Mouse (Mus musculus) inflammation-experienced regulatory T-cells, adult 6 months (primary cell): ENCODE measurements around the gene Bcl2. TPM values are rescaled to one million over a fixed set of nuclear protein-coding genes. Genes with fewer than 3 reads are reported as not detected.

Experiments
- ATAC-seq: one replicate; pipeline ENCODE4 v1.8.0; 2017
- polyA plus RNA-seq, 3 experiments: library from polyadenylated mRNA; unstranded; fragments of 100-300 nt; shearing (Covaris generic); gene quantifications; one replicate each; pipeline ENCODE4 v1.2.1; 2017

Gene Bcl2
- polyA plus RNA-seq, 3 experiments from 2014 or later: 22.7 to 169 (median 147) TPM

- ATAC-seq: no peak
Observed at GRCm38 (mm10) chr1:106618814-106619213, 95.3 kb downstream of the Bcl2 start.

DNA sequence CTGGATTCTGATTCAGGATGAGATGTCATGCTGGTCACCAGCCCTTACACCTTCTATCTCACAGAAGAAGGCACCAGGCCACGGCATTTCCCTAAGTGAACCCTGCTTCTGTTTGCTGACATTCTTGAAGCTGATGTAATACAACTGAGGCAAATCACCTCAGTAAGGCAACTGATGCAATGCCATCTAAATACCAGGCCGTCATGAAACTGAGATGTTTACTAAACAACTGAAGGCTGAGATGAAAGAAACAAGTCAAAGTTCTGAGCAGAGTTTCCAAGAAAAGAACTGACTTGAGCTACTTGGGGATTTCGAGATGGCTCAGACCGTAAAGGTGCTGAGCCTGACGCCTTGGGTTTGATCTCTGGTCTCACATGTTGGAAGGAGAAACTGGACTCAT, 97.1 kb downstream of the Bcl2 start:
- no peak for ATAC-seq

GRCm38 (mm10) chr1:106613371-106613770, 100.7 kb downstream of the Bcl2 start:
- ATAC-seq: no peak

DNA sequence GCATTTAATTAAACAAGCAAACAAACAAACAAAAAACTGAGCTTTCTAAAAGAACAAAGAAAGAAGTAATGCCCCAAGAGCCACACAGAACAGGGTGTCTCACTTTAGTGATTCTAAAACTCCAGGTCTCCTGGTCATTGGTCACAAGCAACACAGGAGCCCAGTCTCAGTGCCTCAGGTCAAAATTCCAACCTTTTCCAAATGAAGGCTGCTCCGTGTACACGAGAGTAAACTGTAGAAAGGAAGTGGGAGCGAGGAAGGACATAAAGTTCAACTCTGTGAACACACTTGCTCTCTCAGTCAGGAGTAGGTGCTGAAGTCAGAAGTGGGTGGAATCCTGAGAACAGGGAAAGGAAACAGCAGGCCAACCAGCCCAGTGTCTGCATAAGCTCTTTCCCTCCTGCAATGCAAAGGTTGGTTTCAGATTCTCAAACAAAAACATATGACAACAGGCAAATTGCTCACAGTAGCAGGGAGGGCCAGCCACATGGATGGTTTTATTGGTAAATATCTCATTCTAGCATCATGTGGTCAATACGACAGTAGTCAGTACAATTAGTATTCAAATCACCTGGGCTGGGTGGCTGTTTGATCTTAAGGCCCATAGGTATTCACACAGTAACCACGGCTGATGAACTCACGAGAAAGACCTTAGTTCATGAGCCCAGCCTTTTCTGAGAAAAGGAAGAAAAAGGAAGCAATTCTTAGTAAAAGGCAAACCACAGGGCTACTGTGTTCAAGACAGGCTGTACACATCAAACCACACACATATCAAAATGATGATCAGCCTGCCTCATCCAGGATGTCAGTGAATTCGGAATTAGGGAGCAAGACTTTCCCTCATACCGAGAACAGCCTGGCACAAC, 101.7 kb downstream of the Bcl2 start:
- ATAC-seq: peak; percentile 74

DNA sequence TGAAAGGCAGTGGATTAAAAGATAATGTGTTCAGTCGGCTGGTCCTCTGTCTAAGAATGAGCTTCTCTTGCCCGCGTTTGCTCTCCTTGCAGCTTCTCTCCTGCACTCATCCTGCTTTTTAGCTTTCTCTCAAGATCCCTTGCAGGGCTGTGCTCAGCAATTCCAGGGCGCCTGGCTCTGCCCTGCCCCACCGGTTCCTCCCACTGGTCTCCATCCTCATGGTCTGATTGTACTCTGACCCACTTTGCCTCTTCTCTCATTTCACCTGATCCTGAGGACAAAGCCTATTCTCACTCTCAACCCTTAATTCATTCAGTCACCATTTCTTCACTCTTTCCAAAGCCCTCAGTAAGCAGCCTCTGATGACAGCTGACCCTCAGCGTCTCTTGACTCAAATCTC, 102.8 kb downstream of the Bcl2 start:
- no peak for ATAC-seq

GRCm38 (mm10) chr1:106608098-106608778, 105.8 kb downstream of the Bcl2 start:
- no peak for ATAC-seq

DNA sequence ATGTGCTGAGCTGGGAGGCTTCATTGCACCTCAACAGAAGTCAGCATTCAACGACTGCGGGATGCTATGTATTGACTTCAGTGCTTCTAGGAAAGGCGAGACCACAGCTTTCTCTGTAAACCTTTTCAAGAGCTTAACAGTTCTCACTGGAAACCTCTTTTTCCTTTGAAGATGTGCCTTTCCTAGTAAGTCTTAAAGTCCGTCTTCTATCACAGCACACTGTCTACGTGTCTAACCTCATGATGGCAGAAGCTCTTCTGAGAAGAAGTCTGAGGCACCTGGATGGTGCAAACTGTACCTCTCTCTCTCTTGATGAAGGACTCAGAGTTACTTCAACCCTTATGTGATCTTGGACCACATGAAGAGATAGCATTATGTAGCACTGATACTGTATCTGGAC, 107.1 kb downstream of the Bcl2 start:
- peak; percentile 44 for ATAC-seq

- ATAC-seq: no peak
Observed at GRCm38 (mm10) chr1:106603406-106603805, 110.7 kb downstream of the Bcl2 start.

DNA sequence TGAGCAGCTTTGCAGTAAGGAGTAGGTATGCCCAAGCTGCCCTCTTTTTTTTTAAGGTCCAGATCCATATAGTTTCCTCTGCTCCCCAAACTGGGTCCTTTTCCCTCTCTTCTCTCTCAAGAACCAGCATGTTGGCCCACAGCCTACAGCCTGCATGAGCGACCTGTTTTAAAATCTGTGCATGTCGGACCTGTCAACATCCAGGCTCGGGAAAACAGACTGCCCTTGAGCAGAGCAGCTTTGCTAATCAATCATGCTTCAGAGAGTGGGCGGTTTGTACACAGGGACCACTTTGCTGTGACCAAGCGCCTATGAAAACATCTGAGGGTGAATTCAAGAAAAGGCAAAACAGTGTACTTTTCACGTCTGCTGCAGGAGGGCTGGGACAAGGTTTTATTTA, 111.1 kb downstream of the Bcl2 start:
- no peak for ATAC-seq

GRCm38 (mm10) chr1:106602536-106602935, 111.5 kb downstream of the Bcl2 start:
- peak; percentile 23 for ATAC-seq

- ATAC-seq: peak; percentile 29
Observed at GRCm38 (mm10) chr1:106601247-106601646, 112.8 kb downstream of the Bcl2 start.

GRCm38 (mm10) chr1:106600841-106601240, 113.2 kb downstream of the Bcl2 start:
- peak; percentile 76 for ATAC-seq

- ATAC-seq: no peak
Observed at GRCm38 (mm10) chr1:106598292-106598583, 115.8 kb downstream of the Bcl2 start.

DNA sequence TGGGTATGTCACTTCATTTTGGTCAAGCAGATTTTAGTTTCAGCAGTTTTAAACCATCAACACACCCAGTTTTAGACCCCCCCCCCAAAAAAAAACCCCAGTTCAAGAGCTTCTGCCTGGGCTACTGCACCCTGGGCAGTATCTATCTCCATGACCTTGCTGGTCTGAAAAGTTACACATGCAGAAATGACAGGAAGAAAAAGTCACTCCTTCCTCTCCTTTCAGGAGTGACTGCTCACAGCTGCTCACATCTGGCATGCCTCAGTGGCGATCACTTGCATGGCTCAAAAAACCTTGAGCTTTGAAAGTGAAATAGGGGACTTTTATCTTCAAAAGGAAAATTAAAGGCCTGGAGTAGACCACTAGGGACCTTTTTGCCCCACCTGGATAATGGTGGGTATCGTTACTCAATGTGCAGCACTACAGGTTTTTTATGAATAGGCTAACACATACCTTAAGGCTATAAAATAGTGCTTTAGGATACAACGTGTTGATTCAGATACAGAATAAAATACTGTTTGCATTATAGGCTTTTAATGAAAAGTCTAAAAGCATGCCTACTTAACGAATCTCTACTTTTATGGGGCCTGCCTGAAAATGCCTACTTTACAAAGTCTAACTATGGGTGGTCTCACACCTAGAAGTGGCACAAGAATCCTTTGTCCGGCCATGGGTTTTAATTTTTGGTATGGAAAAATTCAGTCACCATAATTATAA, 116.3 kb downstream of the Bcl2 start:
- no peak for ATAC-seq

- ATAC-seq: no peak
Observed at GRCm38 (mm10) chr1:106596380-106596779, 117.7 kb downstream of the Bcl2 start.

DNA sequence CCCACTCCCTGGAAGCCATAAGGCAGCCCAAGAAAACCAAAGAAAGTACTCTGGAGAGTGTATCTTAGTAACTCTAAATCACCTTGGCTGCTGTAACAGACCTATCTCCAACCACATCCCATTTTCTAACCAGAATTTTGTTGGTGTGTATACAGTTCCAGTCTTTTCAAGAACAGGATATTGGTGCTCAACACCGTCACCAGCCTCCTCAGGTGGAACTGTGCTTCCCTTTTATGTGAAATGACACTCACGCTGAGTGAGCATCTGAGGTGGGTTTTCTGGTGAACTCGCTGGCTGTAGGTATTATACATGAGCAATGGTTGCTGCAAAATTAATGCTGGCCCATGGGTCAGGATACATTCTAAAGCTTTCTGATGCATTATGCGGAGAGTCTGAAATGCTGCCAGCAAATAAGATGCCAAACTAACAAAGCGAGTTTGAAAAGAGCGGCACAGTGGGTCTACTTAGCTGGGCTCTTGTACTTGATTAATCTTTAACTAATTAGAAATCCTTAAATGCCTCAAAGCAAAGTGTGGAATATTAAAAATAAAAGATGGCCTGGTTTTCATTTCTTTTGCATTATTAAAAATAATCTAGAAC, 118.7 kb downstream of the Bcl2 start:
- peak; percentile 37 for ATAC-seq

- no peak for ATAC-seq
Observed at GRCm38 (mm10) chr1:106591180-106591774, 122.8 kb downstream of the Bcl2 start.

GRCm38 (mm10) chr1:106589141-106589540, 124.9 kb downstream of the Bcl2 start:
- no peak for ATAC-seq

DNA sequence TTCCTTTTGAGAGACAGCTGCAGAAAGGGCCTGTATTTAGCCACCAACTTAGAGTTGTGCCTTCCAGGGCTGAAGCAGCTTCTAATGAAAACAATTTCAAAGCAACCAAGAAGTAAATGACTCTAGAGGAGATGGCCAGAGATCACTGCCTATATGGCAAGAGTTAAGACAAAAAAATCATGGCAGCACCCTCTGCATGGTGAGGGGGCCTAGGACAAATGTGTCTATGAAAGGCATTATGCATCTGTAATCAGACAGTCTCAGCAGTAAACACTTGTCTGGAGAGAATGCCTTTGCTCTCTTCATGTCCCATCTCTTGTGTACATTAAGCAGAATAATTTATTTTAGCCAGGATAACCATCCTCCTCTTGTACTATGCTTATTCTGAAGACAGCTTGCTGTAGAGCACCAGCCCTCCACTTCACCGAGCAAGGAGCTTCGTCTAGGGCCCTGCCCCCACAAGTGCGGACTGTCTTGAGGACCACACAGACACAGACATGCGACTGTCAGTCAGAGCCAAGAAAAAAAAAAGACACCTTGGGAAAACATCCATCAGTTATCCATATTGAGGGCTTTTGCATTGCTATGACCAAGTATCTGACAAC, 126.1 kb downstream of the Bcl2 start:
- no peak for ATAC-seq

GRCm38 (mm10) chr1:106586761-106587160, 127.3 kb downstream of the Bcl2 start:
- ATAC-seq: no peak

GRCm38 (mm10) chr1:106585349-106585748, 128.7 kb downstream of the Bcl2 start:
- ATAC-seq: no peak

DNA sequence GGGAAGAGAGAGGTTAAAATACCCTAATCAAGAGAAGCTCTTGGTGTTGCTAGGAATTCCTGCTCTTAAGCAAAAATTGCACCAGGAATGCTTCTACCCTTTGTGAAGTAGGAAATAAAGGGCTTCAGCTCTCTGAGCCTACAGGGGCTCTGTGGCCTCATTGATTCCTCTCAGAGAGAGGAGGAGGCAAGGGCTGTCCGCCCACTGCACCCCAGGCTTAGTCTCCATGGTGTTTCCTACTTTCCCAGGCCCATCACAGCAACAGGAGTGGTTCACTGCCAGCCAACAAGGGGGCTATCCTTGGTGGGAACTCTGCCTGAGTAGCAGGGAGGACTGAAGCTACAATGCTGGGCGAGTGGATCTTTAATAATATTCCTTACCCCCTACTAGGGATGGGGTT, 129.2 kb downstream of the Bcl2 start:
- ATAC-seq: no peak
